Mouse (Mus musculus) c-Kit-positive CD71-positive TER-119-negative erythroid progenitor cells, embryonic 14.5 days (primary cell): ENCODE data around the gene Gm1043.

ENCODE experiments used
- DNase-seq: peaks from one replicate; pipeline ENCODE4 v3.0.0-alpha.2; 2013; ENCODE audit warnings: low read depth

Gene Gm1043

DNA sequence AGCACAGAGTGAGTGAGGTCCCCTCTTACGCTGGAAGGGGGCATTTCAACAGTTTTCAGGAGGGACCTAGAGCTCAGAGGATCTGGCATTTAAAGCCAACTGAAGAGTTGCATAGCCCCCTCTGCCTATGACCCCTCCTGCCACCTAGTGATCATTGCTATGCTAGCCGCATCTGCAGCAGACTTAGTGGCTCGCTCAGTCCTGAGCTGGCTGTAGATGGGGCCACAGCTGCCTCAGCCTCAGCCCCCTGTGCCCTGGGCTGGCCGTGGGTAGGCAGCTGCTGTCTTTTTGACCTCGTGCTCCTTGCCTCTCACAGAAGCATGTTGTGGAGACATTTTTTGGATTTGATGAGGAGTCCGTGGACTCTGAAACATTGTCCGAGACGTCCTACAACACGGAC is 32.0 kb downstream of the Gm1043 start:
- no peak for DNase-seq

DNA sequence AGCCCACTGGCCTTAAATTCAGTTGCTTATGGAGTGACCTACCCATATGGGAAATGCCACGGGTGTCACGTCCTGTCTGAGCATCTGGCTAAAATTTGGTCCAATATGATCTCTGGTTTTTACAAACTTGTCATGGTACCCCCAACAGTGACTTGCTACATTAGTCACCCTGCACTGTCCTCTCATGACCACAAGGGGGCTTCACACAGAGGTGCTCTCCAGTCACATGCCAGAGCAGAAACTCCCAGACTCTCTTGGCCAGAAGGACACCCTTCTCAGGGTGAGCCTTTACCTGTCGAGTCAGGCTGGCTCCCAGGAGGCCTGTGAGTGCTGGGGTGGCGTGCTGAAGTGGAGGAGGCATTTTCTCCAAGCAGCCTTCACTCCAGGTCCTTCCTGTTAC is 33.1 kb downstream of the Gm1043 start:
- peak; percentile 4 for DNase-seq

DNA sequence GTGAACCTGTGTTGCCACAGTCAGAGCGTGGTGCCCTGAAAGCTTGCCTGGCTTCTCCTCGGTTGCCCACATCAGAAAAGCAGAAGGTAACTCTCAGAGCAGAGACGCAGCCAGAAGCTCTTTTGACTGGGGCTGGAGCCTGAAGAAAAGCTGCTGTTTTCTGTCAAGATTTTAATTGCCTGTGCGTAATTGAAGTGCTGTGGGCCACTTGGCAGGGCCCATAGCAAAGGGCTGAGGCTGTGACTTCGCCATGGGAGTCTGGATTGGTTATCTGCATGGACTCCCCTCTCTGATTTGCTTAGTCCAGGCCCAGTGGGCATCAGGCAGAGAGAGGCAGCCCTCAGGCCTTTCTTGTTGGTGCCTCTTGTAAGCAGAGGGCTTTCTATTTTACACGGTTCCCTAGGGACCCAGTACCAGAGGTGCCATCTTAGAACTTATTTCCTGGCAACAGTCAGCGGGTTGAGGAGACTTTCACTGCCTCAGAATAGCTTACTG is 36.1 kb downstream of the Gm1043 start:
- DNase-seq, result no peak

DNA sequence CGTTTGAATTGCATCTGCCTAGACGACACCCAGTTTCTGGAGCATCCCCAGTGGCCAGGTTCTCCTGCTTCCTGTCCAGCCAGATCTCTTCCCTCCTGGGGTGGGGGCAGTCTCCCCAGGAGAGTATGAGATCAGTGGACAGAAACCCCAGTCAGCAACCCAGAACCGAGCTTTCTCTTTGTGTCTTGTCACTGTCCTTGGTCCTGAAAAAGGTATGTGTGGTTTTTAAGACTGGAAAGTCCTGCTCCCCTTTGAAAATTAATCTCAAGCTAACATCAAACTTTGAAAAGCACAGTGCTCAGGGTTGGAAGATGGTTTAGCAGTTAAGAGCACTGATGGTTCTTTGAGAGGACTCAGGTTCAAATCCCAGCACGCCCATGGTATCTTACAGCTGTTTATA is 46.7 kb downstream of the Gm1043 start:
- peak; percentile 5 for DNase-seq

DNA sequence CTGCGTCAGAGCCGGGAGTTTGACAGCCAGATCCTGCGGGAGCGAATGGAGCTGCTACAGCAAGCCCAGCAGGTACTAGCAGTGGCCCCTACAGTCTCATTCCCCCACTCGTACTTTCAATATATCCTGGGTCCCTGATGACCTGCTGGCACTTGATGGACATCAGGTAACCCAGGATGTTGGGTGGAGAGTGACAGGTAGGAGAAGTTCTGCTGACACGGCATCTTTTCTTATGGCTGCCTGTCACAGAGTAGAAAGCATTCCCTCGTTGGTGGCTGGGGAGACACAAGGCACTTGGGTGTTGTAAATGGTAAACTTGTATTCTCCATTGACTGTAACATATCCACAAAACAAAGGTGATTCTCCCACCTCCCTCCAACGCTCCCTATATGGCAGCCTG is 56.6 kb downstream of the Gm1043 start:
- no peak for DNase-seq

DNA sequence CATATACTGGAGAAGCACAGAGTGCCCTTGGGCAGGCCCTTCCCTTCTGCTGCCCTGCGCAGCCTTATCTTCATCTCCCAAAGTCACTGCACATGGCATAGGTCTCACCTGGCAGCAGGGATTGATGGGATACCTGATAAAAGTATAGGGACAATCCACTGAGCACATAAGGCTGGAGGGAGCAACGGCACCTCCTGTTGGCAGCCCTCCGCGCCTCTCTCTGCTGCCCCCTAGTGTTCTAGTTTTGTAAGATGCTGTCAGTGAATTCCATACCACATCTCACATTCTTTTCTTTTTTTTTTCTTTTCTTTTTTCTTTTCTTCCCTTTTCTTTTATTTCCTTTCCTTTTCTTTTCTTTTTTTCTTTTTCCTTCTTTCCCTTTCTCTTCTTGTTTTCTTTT is 62.4 kb downstream of the Gm1043 start:
- peak; percentile 4 for DNase-seq

DNA sequence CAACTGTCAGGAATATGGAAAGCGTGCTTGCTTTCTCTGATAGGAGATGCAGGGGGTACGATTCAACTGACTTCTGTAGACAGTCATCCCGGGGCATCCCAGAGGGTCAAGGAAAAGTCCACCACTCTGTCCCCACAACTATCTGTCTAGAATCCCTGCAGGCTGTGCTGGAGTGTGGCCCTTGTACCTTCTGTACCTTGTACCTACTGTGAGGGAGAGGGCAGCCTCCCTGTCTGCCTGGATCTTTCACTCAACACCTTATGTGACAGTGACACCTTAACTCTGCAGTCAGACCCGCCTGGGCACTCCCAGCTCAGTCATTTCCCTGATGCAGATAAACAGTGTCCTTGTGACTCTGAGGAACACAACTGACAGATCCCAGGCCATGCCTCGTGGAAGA is 65.5 kb downstream of the Gm1043 start:
- no peak for DNase-seq

DNA sequence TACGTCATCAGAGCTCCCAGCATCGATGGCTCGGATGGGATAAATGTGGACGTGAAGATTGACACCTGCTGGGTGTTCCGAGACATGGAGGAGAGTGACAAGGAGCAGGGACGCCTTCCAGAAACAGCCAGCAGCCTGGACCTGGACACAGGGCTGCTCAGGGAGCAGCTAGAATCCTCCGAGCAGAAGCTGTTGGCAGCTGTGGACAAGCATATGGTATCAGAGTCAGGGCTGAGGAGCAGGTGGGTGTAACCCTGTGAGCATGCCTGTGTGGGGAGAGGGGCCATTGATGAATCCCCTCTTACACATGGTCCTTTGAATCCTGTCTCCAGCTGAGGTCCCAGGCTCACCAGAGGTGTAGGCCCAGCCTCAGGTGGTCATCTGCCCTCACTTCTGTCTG is 69.3 kb downstream of the Gm1043 start:
- no peak for DNase-seq

DNA sequence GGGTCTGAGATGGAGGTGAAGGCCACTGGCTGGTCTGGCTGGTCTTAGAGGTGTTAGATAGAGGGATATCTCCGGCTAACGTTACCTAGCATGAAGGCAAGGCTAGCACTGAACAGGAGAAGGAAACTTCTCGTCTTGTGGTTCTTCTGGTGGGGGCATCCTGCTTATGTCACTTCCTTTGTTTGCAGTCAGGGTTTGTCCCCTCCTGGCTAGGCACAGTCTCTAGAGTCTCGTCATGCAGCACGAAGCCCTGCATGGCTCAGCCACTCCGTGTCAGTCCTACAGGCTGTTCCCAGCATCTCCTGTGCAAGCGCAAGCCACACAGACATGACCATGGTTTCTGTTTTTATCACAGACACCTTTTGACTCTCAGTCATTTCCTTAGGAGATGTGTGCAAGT is 73.2 kb downstream of the Gm1043 start:
- DNase-seq, result no peak

DNA sequence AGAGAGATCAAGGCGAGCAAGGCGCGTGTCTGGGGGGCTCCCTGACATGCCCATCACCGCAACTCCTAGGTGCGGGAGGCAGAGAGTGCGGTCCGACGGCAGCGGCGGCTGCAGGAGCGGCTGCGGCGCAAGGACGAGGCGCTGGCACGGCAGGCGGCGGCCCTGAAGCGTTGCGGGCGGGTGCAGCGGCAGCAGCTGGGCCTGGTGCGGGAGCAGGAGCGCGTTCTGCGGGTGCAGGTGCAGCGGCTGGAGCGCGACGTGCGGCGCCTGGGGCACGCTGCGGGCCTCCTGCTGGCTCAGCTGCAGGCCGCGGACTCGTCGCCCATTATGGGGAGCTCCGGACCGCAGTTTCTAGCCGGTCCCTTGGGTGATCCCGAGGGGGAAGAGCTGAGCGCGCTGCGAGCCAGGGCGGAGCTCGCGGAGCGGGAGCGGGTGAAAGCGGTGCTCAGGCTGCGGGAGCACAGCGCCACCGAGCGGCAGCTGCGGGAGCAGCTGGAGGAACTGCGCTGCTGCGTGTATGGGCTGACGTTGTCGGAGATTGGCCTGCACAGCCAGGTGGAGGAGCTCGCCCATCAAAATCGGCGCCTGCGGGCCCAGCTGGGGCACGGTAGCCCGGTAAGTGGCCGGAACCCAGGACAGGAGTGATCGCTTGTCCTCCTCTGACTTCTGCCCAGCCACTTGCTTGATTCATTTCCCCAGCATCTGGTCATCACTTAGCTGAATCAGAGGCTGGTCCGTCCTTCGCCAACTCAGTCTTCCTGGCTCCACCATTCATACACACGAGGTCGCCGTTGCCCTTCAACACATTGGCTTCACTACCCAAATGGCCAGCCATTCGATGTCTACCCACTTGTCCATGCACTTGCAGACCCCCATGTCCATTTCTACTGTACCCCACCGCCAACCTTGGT is 78.0 kb downstream of the Gm1043 start:
- no peak for DNase-seq

DNA sequence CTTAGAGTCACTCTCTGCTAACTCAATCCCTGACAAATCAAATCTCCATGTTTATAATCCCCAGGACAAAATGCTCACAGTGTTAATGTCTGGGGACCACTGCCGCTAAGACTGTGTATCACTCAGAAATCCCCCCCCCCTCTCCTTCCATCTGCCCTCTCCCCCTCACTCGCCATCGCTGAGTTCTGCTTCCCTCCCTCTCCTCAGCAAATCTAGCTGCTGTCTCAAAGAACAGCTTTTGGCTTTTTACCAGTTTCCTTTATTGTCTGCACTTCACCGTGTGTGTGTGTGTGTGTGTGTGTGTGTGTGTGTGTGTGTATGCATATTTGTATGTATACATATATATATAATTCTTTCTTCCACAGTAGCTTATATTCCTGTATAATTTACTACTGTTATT is 91.3 kb downstream of the Gm1043 start:
- no peak for DNase-seq

DNA sequence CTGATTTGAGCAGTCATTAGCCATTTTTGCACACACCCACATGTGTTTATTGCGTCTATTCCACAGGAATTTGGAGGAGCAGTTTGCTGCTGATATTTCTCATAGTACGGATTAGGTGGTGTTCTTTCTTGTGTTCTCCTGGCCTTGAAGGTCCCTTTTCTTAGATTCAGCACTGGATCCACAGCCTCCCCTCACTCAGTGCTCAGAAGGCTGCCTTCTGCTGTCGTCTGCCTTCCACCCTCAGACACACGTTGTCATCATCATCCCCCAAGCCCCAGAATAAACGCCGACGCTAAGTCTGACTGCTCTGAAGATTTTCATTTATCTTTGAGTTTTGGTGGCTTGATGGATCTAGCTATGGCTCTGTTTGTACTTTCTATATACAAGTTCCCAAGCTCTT is 91.9 kb downstream of the Gm1043 start:
- DNase-seq, result no peak

DNA sequence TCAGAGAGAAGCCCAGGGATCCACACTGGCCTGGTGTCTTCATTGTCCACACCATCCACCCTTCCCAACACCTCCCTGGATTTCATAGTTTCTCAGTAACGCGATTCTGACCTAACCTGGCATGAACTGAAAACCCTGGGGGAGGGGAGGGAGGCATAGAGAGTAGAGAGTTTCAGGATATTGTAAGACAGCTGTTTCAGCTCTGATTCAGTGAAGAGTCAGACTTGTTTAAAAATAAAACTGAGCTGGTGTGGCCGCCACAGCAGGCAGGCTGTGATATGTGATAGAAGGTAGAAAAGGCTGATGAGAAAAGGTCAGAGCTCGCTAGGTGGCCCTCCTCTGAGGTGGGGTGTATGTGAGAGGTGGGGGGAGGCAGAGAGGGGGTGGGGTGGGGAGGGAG is 93.6 kb downstream of the Gm1043 start:
- no peak for DNase-seq

DNA sequence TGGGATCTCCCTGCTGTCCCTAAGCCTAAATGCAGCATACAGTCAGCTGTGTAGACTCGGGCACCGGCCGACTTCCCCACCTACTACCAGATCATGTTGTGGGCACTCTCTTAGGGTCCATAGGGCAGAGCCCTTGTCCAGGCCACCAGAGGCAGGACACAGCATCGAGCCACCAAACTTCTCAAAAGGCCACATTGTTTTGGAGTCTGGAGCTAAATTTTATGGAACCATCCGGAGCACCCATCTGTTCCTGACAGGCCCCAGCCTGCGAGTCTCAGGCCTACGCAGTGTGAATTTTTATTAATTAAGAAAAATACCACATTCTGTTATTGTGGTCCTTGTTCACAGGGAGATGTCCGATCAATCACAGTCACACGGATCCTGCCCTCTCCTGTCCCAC is 94.7 kb downstream of the Gm1043 start:
- DNase-seq, result no peak

DNA sequence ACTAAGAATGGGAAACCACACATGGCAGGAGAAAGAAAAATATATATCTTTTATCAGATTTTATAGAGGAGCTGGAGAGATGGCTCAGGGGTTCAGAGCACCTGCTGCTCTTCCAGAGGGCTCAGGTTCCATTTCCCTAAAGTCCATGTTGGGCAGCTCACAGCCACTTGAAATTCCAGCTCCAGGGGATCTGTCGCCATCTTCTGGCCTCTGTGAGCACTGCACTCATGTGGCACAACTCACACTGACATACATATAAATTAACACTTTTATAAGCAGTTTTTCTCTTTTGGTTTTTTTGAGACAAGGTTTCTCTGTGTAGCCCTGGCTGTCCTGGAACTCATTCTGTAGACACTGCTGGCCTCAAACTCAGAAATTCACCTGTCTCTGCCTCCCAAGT is 95.5 kb downstream of the Gm1043 start:
- no peak for DNase-seq

DNA sequence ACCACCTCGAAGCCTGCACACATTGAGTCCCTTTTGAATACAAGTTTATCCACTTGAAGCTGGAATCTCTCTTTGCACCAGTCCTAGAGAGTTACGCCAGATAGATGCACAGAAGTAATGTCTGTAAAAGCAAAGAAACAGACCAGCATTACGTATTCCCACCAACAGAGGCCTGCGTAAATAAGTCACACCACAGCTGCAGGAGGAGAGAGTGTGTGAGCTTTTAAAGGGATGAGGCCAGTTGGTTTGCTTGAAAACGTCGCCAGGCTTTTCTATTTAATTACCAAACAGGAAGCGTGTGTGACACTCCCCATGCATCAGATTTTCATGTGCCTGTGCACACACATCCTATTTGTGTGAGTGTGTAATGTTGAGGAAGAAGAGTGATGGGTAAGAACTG is 99.4 kb downstream of the Gm1043 start:
- no peak for DNase-seq

DNA sequence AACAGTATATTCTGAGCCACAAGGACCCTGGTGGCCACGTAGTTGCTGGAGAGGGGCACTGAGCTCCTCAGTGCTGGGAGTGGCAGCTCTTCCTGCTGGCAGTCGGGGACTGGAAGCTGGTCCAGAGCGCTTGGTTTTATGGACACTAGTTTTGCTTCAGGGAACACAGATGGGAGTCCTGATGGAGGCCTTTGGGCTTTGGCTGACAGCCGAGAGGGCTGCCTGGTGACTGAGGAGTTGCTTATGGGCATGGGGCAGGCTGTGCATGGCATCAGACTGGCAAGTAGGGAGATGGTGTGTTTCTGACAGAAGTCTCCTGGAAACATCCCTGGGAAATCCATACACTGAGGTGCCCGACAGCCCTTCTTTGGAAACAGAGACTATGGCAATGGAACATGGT is 105.2 kb downstream of the Gm1043 start:
- no peak for DNase-seq

DNA sequence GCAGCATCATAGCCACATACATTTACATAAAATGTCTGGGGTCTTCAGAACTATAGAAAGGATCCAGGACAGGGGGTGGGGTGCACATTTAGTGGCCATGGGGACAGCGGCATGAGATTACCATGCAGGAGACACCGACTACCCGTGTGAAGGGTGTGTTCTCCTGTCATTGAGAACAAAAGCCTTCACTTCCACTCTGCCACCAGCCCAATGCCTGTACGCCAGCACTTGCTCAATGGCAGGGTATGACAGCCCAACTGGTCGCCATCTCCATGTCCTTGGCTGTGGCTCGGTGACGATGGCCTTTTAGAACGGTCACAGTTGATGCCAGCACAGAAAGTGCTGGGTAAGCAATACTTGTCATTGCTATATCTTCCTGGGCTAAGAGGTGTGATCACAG is 111.0 kb downstream of the Gm1043 start:
- DNase-seq, result no peak

DNA sequence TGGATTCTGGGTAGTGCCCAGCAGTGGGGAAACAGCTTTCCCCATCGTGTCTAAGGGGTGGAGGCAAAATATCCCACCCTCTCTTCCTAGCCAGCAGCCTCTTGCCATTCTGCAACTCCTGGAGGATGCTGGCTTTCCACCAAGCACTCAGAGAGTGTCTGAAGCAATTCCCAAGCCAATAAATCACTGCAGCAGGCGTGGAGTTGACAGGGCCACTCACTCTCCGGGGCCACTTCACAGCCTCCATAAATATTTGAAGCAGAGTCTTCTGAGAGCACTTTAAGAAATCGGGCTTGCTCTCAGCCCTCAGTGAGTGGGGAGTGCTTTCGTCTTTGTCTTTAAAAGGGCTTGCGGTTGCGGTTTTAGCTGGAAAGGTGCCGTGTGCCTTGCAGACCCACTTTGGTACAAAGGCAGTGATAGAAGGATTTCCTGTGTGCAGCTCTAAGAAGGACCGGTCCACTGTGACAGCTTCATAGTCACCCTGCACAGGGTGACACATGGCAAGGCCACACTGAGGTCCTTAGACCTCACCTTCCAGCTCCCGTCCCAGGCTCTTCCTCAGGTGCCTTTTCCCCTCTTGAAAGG is 111.6 kb downstream of the Gm1043 start:
- no peak for DNase-seq

DNA sequence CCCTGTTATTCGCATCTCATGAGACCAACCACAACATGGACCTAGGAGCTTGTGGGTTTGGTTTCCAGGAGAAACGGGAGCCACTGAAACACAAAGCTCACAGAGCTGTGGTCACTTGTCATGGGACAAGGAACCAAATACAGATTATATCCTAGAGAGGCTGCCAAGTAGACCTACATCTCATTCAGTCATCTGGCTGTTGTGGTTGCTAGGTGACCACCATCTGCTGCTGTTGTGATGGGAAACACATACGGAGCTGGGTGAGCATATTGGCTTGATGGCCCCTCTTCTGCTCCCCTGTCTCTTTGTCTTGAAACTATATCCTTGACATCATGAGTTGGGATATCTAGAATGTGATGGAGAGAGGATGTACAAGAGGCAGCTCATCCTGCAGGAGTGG is 112.3 kb downstream of the Gm1043 start:
- DNase-seq, result no peak

DNA sequence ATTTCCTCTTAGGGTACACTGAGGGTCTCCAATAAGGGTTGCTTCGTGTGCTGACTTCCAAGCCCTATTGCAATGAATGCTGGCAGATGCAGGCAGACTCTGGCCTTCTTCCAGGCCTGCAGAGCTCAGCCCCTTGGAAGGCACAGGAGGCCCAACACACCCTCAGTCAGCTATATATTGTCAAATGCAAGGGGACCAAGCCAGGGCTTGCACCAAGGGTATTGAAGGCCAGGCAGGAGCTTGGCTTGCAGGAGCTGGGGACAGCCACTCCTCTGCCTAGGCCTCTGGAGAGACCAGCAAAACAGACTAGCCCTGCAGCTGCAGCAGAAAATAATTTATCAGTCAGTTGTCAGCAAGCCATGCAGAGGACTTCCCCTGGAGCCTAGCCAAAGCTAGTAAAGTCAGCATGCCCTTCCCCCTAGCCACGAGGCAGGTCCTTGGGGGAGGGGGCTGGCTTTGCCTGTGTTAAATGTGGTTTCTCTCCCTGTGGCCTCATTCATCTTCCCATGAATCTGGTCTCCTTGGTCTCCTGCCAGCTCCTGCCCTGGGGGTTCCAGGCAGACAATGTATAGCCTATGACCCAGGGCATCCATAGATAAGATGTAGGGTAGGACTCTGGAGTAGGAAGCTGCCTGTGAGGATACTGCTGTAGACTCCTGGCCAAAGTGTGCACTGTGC is 113.0 kb downstream of the Gm1043 start:
- no peak for DNase-seq

DNA sequence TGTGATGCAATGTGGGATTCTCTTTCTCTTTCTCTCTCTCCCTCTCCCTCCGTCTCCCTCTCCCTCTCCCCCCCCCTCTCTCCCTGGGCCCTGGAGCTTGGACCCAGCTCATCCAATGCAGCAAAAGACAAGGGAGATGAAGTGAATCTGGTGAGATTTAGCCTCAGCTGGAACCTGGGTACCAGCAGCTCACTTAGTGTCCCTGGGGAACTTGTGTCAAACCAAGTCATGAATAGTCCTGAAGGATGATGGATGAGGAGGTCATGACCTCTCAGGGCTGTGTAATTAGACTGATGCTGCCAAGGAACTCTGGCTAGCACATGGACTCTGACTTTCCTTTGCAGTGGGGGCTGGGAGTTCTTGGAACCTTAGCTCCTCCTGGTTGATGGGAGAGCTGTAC is 117.1 kb downstream of the Gm1043 start:
- DNase-seq, result no peak

DNA sequence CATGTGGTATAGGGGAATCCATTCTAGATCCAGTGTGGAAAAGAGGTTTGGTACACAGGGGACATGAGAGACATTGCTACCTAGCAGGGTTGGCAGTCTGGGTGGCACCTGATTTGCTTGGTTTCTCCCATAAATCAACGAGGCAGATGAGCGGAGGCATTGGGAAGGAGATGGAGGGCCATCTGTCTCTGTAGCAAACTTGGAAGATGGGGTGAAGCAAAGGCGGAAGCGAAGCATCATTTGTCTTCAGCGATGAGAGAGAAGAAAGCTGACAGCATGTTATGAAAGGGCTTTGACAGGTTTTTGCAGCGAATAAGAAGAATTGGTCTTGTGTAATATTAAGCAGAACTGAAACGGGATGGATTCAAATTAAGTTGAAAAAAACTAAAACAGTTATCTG is 119.7 kb downstream of the Gm1043 start:
- no peak for DNase-seq
